Mouse (Mus musculus) cerebellum, adult 2 months (tissue): Measurements from ENCODE around the gene Psme4.
"Not testable (repeated sequence)": the region's sequence is repeated elsewhere in the genome, so short reads cannot be mapped to it uniquely, and the experiment has no call there.

Experiments
- CTCF ChIP-seq: fragments of 200-500 bp; IDR thresholded peaks from 2 replicates; pipeline ENCODE4 v1.5.1; 2011; ENCODE audit warnings: low read depth, mild to moderate bottlenecking, control low read depth, low read length, moderate library complexity, borderline replicate concordance; ENCODE audit not compliant: insufficient read depth
- POLR2A ChIP-seq: fragments of 200-500 bp; IDR thresholded peaks from 2 replicates; pipeline ENCODE4 v1.6.1; 2011; ENCODE audit warnings: low read length, control low read depth, borderline replicate concordance; ENCODE audit not compliant: insufficient read depth

DNA sequence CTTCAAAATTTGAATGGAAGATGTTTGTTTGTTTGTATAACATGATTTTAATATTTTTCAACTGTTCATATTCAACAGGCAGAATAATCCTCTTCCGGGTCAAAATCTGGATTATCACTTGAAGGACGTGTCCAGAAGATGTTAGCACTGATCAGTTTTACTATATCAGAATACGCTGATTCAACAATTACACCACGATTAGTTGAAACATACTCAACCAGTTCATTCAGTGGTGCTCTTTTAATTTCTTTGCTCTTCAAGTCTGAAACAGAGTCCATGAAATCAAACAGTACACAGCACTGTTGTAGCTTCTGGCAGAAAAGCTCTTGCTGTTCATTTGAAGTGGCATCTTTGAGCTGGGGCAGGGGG is 17.1 kb upstream of the Psme4 start:
- TF ChIP-seq POLR2A, CTCF: not testable (repeated sequence)
